In the genomic region with DNA sequence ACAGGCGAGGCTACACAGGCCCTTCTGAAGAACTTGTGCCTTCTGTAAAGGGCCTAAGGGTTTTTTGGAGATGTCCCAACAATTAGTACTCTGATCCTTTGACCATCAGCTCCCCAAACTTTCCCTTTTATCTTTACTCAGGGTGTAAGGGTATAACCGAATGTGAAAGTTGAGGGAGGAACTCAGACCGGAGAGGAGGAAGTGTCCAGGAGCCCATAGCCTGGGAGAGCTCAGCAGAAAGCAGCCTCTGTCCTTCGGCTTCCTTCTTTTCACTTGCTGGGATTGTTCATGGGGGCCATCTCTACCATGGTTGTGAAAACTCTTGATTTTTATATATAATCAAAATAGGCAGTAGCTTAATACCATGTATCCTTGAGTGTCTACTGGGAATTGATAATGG, we compare ENCODE assay signal across 36 mouse cellular contexts. TPM values are rescaled to one million over a fixed set of nuclear protein-coding genes. Genes with fewer than 3 reads are reported as not detected.
"Had no signal": no experiment of that assay in that cellular context is flagged by ENCODE, and none has a peak within 500 bp of the region (broad histone marks: within the 10 kb centered on the region; RNA-seq: fewer than 3 reads in every experiment).

No protein-coding gene starts in this region.

- H3K9me3 ChIP-seq: heart, embryonic 10.5 days; heart, embryonic 13.5 days; heart, embryonic 15.5 days; hindbrain, embryonic 13.5 days; hindbrain, embryonic 15.5 days; limb, embryonic 10.5 days; limb, embryonic 12.5 days had no signal

- H3K4me2 ChIP-seq: heart, embryonic 13.5 days; heart, embryonic 15.5 days; hindbrain, embryonic 13.5 days; hindbrain, embryonic 15.5 days; limb, embryonic 12.5 days had no signal

- H3K36me3 ChIP-seq: limb, embryonic 10.5 days; limb, embryonic 12.5 days had no signal

- DNase-seq: gastrocnemius, postnatal 14 days; gastrocnemius, postnatal 36 days; heart, adult 18-20 months; heart, postnatal 14 days; heart, postnatal 36 days; kidney, adult 11 months; kidney, adult 2 months; kidney, adult 9 months; kidney, postnatal 10 days; kidney, postnatal 25 days; kidney, postnatal 4 days; liver had no signal

- H3K27me3 ChIP-seq: heart, embryonic 13.5 days; heart, embryonic 15.5 days; hindbrain, embryonic 13.5 days; hindbrain, embryonic 15.5 days; limb, embryonic 12.5 days had no signal

- ATAC-seq: hindbrain, postnatal 0 days; intestine, embryonic 16.5 days had no signal

- H3K9ac ChIP-seq: heart, embryonic 13.5 days; heart, embryonic 15.5 days; hindbrain, embryonic 13.5 days; hindbrain, embryonic 15.5 days; limb, embryonic 12.5 days had no signal

- H3K4me1 ChIP-seq: heart, embryonic 13.5 days; heart, embryonic 15.5 days; hindbrain, embryonic 13.5 days; hindbrain, embryonic 15.5 days; limb, embryonic 12.5 days had no signal

- H3K27ac ChIP-seq: heart, embryonic 10.5 days; heart, embryonic 13.5 days; heart, embryonic 15.5 days; hindbrain, embryonic 13.5 days; hindbrain, embryonic 15.5 days; hindbrain, postnatal 0 days; layer of hippocampus, adult 2 months; left cerebral cortex, adult 2 months; limb, embryonic 10.5 days; limb, embryonic 12.5 days had no signal

- H3K4me3 ChIP-seq: heart, embryonic 10.5 days; heart, embryonic 13.5 days; heart, embryonic 15.5 days; hindbrain, embryonic 13.5 days; hindbrain, embryonic 15.5 days; layer of hippocampus, adult 2 months; left cerebral cortex, adult 2 months; limb, embryonic 10.5 days; limb, embryonic 12.5 days had no signal

RNA-seq across cellular contexts. Expression of a gene that starts 42.3 kb away (rescaled TPM):
- total RNA-seq: gastrocnemius, adult 18-20 months; gastrocnemius, adult 8-10 months; gastrocnemius, postnatal 14 days; gastrocnemius, postnatal 36 days; heart, adult 18-20 months; heart, adult 8-10 months; heart, postnatal 14 days; heart, postnatal 36 days; hematopoietic stem cell, adult 5-6 weeks; hindbrain, postnatal 0 days; layer of hippocampus, adult 2 months; layer of hippocampus, postnatal 10 days; layer of hippocampus, postnatal 25 days; left cerebral cortex, adult 2 months; left cerebral cortex, postnatal 36 days had no signal
- polyA plus RNA-seq: gonadal fat pad, adult 2 months; heart, embryonic 10.5 days; heart, embryonic 13.5 days; heart, embryonic 15.5 days; heart, postnatal 0 days; hindbrain, embryonic 11.5 days; hindbrain, embryonic 13.5 days; hindbrain, embryonic 15.5 days; hindbrain, postnatal 0 days; intestine, embryonic 14.5 days; intestine, embryonic 16.5 days; kidney, adult 2 months; kidney, embryonic 16.5 days; limb, embryonic 10.5 days; limb, embryonic 12.5 days; limb, embryonic 14.5 days had no signal
